Mouse (Mus musculus) megakaryocyte, adult 5-6 weeks (primary cell): ENCODE data around the gene Mthfd2. TPM values are rescaled to one million over a fixed set of nuclear protein-coding genes. Genes with fewer than 3 reads are reported as not detected.

ENCODE experiments used
- ATAC-seq: 2 replicates; pipeline ENCODE4 v1.8.0; 2016; ENCODE audit warnings: mild to moderate bottlenecking, inconsistent platforms; ENCODE audit not compliant: poor library complexity, severe bottlenecking
- total RNA-seq, 2 experiments: library from RNA; stranded (forward) in 1 of 2; stranded (reverse) in 1 of 2; fragments of 153-499, 151-499 nt in 1 of 2; fragments of 221-1000, 200-1000 nt in 1 of 2; gene quantifications; 2 replicates each; pipeline versions ENCODE4 v1.2.3 to v1.2.4; 2015 to 2017

The Mthfd2 gene
- total RNA-seq, 2 experiments from 2014 or later: 35.7 to 39.7 TPM

GRCm38 (mm10) chr6:83342957-83343356 lies 17.2 kb upstream of the Mthfd2 start:
- no peak for ATAC-seq

- ATAC-seq: no peak
These were observed 15.7 kb upstream of the Mthfd2 start for GRCm38 (mm10) chr6:83341387-83341786.

- ATAC-seq: no peak
These were observed 2.0 kb upstream of the Mthfd2 start for GRCm38 (mm10) chr6:83327591-83328190.

- no peak for ATAC-seq
These were observed 1.1 kb upstream of the Mthfd2 start for GRCm38 (mm10) chr6:83326761-83327160.

- no peak for ATAC-seq
These were observed 657 bp upstream of the Mthfd2 start for GRCm38 (mm10) chr6:83326394-83326736.

GRCm38 (mm10) chr6:83323652-83324419 lies 1.9 kb downstream of the Mthfd2 start:
- no peak for ATAC-seq

GRCm38 (mm10) chr6:83322794-83323193 lies 2.9 kb downstream of the Mthfd2 start:
- no peak for ATAC-seq

- ATAC-seq: no peak
These were observed 3.8 kb downstream of the Mthfd2 start for GRCm38 (mm10) chr6:83321927-83322326.

- ATAC-seq: peak; percentile 92
These were observed 8.5 kb downstream of the Mthfd2 start for GRCm38 (mm10) chr6:83317108-83317741.

- ATAC-seq: no peak
These were observed 9.7 kb downstream of the Mthfd2 start for GRCm38 (mm10) chr6:83316022-83316421.

- no peak for ATAC-seq
These were observed 10.4 kb downstream of the Mthfd2 start for GRCm38 (mm10) chr6:83315293-83315692.

GRCm38 (mm10) chr6:83312514-83312913 lies 13.2 kb downstream of the Mthfd2 start:
- ATAC-seq: no peak

- no peak for ATAC-seq
These were observed 13.7 kb downstream of the Mthfd2 start for GRCm38 (mm10) chr6:83312021-83312420.

- ATAC-seq: no peak
These were observed 14.5 kb downstream of the Mthfd2 start for GRCm38 (mm10) chr6:83311206-83311605.

GRCm38 (mm10) chr6:83309017-83309416 lies 16.7 kb downstream of the Mthfd2 start:
- no peak for ATAC-seq

GRCm38 (mm10) chr6:83302264-83302663 lies 23.4 kb downstream of the Mthfd2 start:
- no peak for ATAC-seq

- ATAC-seq: no peak
These were observed 24.4 kb downstream of the Mthfd2 start for GRCm38 (mm10) chr6:83301294-83301693.

- ATAC-seq: no peak
These were observed 25.1 kb downstream of the Mthfd2 start for GRCm38 (mm10) chr6:83300447-83301229.

- ATAC-seq: no peak
These were observed 45.3 kb downstream of the Mthfd2 start for GRCm38 (mm10) chr6:83280256-83280955.

- ATAC-seq: no peak; the same call in 1 of the 2 replicates
These were observed 46.8 kb downstream of the Mthfd2 start for GRCm38 (mm10) chr6:83278881-83279280.

GRCm38 (mm10) chr6:83277151-83277550 lies 48.6 kb downstream of the Mthfd2 start:
- ATAC-seq: no peak
